Mouse (Mus musculus) liver, embryonic 11.5 days (tissue): Measurements from ENCODE around the gene Nars2. TPM values are rescaled to one million over a fixed set of nuclear protein-coding genes. Genes with fewer than 3 reads are reported as not detected.
A peak's percentile ranks its signal among the peaks of the same experiment; 100 is the strongest.

ENCODE experiments used
- ATAC-seq: fragments of 200-750 bp; cut with Nextera tagmentation; replicated peaks from 2 replicates; pipeline ENCODE4 v1.8.0; 2017; ENCODE audit warnings: moderate number of reproducible peaks, mild to moderate bottlenecking, moderate TSS enrichment, moderate library complexity; ENCODE audit not compliant: low FRiP score
- DNase-seq: peaks from one replicate; pipeline ENCODE4 v3.0.0-alpha.2; 2017; ENCODE audit warnings: low spot score
- H3K27ac ChIP-seq: fragments of 300-500 bp; sonication (generic); 2 replicates; pipeline ENCODE4 v1.5.1; 2014; ENCODE audit warnings: mild to moderate bottlenecking, low read depth, low read length, control low read depth
- H3K27me3 ChIP-seq: fragments of 300-500 bp; sonication (generic); replicated peaks from 2 replicates; pipeline ENCODE4 v1.6.1; 2014; ENCODE audit warnings: low read length, mixed read lengths; ENCODE audit not compliant: control insufficient read depth, insufficient read depth
- H3K36me3 ChIP-seq: fragments of 300-500 bp; sonication (generic); 2 replicates; pipeline ENCODE4 v1.6.1; 2014; ENCODE audit warnings: mild to moderate bottlenecking, low read length, moderate library complexity, mixed read lengths; ENCODE audit not compliant: control insufficient read depth, insufficient read depth
- H3K4me1 ChIP-seq: fragments of 300-500 bp; sonication (generic); replicated peaks from 2 replicates; pipeline ENCODE4 v1.6.1; 2014; ENCODE audit warnings: low read length, mixed read lengths; ENCODE audit not compliant: control insufficient read depth, insufficient read depth
- H3K4me2 ChIP-seq: fragments of 300-500 bp; sonication (generic); 2 replicates; pipeline ENCODE4 v1.6.1; 2014; ENCODE audit warnings: mild to moderate bottlenecking, control low read depth, moderate library complexity
- H3K4me3 ChIP-seq: fragments of 300-500 bp; sonication (generic); 2 replicates; pipeline ENCODE4 v1.5.1; 2014; ENCODE audit warnings: low read depth, low read length, control low read depth
- H3K9ac ChIP-seq: fragments of 300-500 bp; sonication (generic); 2 replicates; pipeline ENCODE4 v1.6.1; 2014; ENCODE audit warnings: low read depth, low read length, control low read depth
- H3K9me3 ChIP-seq: fragments of 300-500 bp; sonication (generic); 2 replicates; pipeline ENCODE4 v1.6.1; 2016; ENCODE audit warnings: low read length, inconsistent platforms, mixed read lengths; ENCODE audit not compliant: control insufficient read depth
- WGBS: fragments of 180-500 bp; shearing (Covaris S2); extraction: QIAGEN DNeasy Blood & Tissue Kit; methylation state at CpG from one replicate; pipeline ENCODE4 v1.1.7; 2014; 5-methylcytosine and 5-hydroxymethylcytosine counted together
- polyA plus RNA-seq: library from polyadenylated mRNA; unstranded; fragments of >200 nt; fragmentation: Nextera tagmentation; extraction: Ambion mirVana; gene quantifications from 2 replicates; pipeline ENCODE4 v1.2.1, GENCODE M21; 2014

Nars2 gene
- polyA plus RNA-seq, 1 experiment from 2014 or later: 31.2 TPM

- no peak overlapping the region for H3K4me3 ChIP-seq
- no peak for ATAC-seq
- H3K9ac ChIP-seq: no peak overlapping the region
- no peak for DNase-seq
- no peaks in the 10 kb centered on the region for H3K27me3 ChIP-seq
- H3K4me2 ChIP-seq: no peak overlapping the region
- no peaks in the 10 kb centered on the region for H3K9me3 ChIP-seq
- no peak overlapping the region for H3K27ac ChIP-seq
- no peaks in the 10 kb centered on the region for H3K36me3 ChIP-seq
- 87% methylated on average over 2 of the region's 2 CpGs for WGBS
- 0 out of 2 replicates have a peak, but pooled peaks cover 2% of the 10 kb centered on the region for H3K4me1 ChIP-seq
Observed at GRCm38 (mm10) chr7:96981366-96981765, 30.1 kb downstream of the Nars2 start.

DNA sequence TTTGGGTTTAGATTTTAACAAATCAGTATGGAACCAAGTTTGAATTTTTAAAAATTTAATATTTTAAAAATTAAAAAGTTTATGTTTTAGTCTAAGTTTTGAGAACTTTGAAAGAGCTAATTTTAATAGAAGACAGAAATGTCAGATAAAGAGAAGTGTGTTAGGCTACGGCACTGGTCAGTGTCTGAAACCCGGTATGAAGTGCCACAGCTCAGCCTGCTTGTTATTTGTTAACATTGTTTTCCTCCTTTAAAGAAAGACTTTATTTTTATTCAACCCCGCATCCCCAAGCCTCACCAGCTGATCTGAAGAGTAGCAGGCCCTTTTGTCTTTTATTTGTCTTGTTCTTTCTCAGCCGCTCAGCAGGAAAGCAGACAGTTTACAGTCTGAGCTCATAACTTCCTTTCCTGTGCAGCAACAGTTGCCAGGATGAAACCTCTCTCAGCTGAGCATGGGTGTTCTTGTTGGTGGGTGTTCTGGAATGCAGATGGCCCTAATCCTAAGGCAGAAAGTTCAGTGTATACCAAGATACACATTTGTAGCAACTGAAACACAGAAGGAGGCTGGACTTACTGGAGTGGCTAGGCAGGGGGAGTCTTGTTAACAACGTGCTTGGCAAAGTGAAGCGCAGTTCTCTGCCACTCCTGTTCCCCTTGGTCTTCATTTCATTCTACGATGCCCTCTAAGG, 32.5 kb downstream of the Nars2 start:
- H3K27me3 ChIP-seq: no peaks in the 10 kb centered on the region
- no peak overlapping the region for H3K4me2 ChIP-seq
- ATAC-seq: no peak
- H3K9me3 ChIP-seq: no peaks in the 10 kb centered on the region
- WGBS: 74% methylated on average over 7 of the region's 7 CpGs
- no peak overlapping the region for H3K4me3 ChIP-seq
- H3K9ac ChIP-seq: no peak overlapping the region
- no peak for DNase-seq
- peaks cover 7% of the 10 kb centered on the region; the same call in 1 of the 2 replicates for H3K4me1 ChIP-seq
- no peaks in the 10 kb centered on the region for H3K36me3 ChIP-seq
- no peak overlapping the region for H3K27ac ChIP-seq

DNA sequence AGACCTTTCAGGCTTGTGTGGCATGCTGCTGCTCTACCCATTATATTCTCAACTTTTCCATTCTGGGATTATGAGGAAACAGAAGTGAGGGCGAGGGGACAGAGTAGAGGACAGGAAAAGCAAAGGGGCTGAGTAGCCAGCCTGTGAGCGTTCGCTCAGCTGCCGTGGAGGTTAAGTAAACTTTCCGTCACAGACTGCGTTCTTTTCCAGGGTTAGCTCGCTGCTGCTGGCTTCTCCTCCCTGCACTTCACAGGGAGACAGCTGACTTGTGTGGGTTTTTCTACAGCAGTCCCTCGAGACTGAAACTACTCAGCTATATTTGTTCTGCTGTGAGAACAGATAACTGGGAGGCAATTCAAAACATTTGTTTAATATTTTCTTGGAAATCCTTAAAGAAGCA, 34.5 kb downstream of the Nars2 start:
- Histone ChIP-seq H3K9me3 (no peaks in the 10 kb centered on the region), H3K4me3 (no peak overlapping the region), H3K4me2 (peak overlapping the region; percentile 10; the same call in 1 of the 2 replicates), H3K9ac (0 out of 2 replicates have a peak overlapping the region, but pooled peaks have one; percentile 25), H3K36me3 (no peaks in the 10 kb centered on the region), H3K27me3 (no peaks in the 10 kb centered on the region), H3K4me1 (peaks cover 7% of the 10 kb centered on the region; the same call in 1 of the 2 replicates), H3K27ac (no peak overlapping the region)
- 43% methylated on average over 8 of the region's 8 CpGs for WGBS
- DNase-seq: no peak
- no peak; the same call in 1 of the 2 replicates for ATAC-seq

- Histone ChIP-seq H3K27me3 (no peaks in the 10 kb centered on the region), H3K9ac (no peak overlapping the region), H3K4me2 (no peak overlapping the region), H3K4me1 (peaks cover 7% of the 10 kb centered on the region; the same call in 1 of the 2 replicates), H3K9me3 (no peaks in the 10 kb centered on the region), H3K27ac (no peak overlapping the region), H3K4me3 (no peak overlapping the region), H3K36me3 (no peaks in the 10 kb centered on the region)
- no peak for DNase-seq
- WGBS: 55% methylated on average over 9 of the region's 9 CpGs
- no peak for ATAC-seq
Observed at GRCm38 (mm10) chr7:96986795-96987445, 35.6 kb downstream of the Nars2 start.

- H3K4me3 ChIP-seq: no peak overlapping the region
- WGBS: 76% methylated on average over 4 of the region's 4 CpGs
- no peaks in the 10 kb centered on the region for H3K27me3 ChIP-seq
- no peak for ATAC-seq
- H3K36me3 ChIP-seq: no peaks in the 10 kb centered on the region
- no peak overlapping the region for H3K27ac ChIP-seq
- no peak overlapping the region for H3K9ac ChIP-seq
- H3K4me1 ChIP-seq: peaks cover 7% of the 10 kb centered on the region; the same call in 1 of the 2 replicates
- no peak overlapping the region for H3K4me2 ChIP-seq
- H3K9me3 ChIP-seq: no peaks in the 10 kb centered on the region
- no peak for DNase-seq
Observed at GRCm38 (mm10) chr7:96987676-96988075, 36.4 kb downstream of the Nars2 start.

DNA sequence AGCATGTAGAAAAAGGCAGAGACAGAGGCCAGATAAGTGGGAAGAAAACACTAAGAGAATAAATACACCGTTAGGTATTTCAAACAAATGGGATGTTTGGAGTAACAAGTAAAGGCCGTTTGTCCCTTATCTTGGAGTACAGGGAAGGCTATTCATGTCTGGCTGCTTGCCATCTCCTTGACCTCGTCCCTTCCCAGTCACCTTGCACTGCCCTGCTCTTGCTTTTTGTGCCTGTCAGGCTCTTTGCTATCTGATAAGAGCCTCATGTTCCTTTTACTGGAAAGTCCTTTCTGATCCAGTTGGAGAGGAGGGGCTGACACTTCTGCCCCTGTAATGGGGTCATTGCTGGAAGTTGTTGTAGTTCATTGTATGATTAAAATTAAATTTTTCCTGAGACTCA, 61.7 kb downstream of the Nars2 start:
- Histone ChIP-seq H3K4me1 (no peaks in the 10 kb centered on the region; the same call in 1 of the 2 replicates), H3K36me3 (0 out of 2 replicates have a peak, but pooled peaks cover 3% of the 10 kb centered on the region), H3K27me3 (no peaks in the 10 kb centered on the region), H3K9ac (no peak overlapping the region), H3K4me3 (no peak overlapping the region), H3K9me3 (no peaks in the 10 kb centered on the region), H3K4me2 (no peak overlapping the region), H3K27ac (no peak overlapping the region)
- ATAC-seq: no peak
- no peak for DNase-seq
- WGBS: 38% methylated on average over 3 of the region's 3 CpGs

GRCm38 (mm10) chr7:97018005-97018404, 66.7 kb downstream of the Nars2 start:
- Histone ChIP-seq H3K27ac (no peak overlapping the region), H3K36me3 (0 out of 2 replicates have a peak, but pooled peaks cover 3% of the 10 kb centered on the region), H3K9ac (no peak overlapping the region), H3K4me3 (no peak overlapping the region), H3K27me3 (no peaks in the 10 kb centered on the region), H3K4me1 (no peaks in the 10 kb centered on the region; the same call in 1 of the 2 replicates), H3K4me2 (no peak overlapping the region), H3K9me3 (no peaks in the 10 kb centered on the region)
- DNase-seq (no peak), ATAC-seq (no peak; the same call in 1 of the 2 replicates)
- WGBS: 49% methylated on average over 4 of the region's 4 CpGs

GRCm38 (mm10) chr7:97018418-97018817, 67.1 kb downstream of the Nars2 start:
- H3K4me3 ChIP-seq: no peak overlapping the region
- no peak overlapping the region for H3K9ac ChIP-seq
- ATAC-seq: no peak
- H3K4me1 ChIP-seq: no peaks in the 10 kb centered on the region
- no peak for DNase-seq
- no peak overlapping the region for H3K4me2 ChIP-seq
- H3K9me3 ChIP-seq: no peaks in the 10 kb centered on the region
- WGBS: 84% methylated on average over 3 of the region's 3 CpGs
- no peak overlapping the region for H3K27ac ChIP-seq
- H3K36me3 ChIP-seq: 0 out of 2 replicates have a peak, but pooled peaks cover 3% of the 10 kb centered on the region
- H3K27me3 ChIP-seq: no peaks in the 10 kb centered on the region
